Comparison of ENCODE assay signal across 10 mouse cellular contexts in the genomic region with DNA sequence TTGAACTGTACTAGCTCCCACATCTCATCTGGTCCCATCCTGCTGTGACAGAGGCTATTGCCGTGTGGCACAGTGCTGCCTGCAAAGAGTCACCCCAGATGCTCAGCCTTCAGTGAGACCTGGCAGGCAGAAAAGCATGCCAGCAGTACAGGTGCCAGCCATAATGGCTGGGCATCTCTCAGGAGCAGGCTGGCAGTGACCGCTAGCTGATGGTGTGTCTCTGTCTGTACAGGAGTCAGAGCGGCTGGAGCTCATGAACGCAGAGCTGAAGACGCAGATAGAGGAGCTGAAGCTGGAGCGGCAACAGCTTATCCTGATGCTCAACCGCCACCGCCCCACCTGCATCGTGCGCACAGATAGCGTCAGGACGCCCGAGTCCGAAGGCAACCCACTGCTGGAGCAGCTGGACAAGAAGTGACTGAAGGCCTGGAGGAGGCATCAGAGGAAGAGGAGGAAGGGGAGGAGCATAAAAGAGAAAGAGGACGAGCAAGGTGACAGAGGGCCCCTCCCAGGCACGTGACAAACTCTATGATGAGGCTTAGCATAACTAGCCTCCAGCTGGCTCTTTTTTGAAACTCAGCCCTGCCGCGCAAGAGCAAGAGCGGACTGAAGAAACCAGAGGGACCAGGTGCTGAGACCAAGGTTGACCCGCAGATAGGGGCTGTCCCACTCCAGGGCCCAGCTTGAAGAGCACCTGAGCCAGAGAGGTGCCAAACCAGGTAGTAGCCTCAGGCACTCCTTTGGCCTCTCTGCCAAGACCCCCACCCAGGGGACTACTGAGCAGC. TPM values are rescaled to one million over a fixed set of nuclear protein-coding genes. Genes with fewer than 3 reads are reported as not detected.
DNase-seq lines count a peak whose midpoint lies in the region; ATAC-seq lines count a peak whose summit lies in the region.
"Had no signal": no experiment of that assay in that cellular context is flagged by ENCODE, and none has a peak within 500 bp of the region (broad histone marks: within the 10 kb centered on the region; RNA-seq: fewer than 3 reads in every experiment).

No protein-coding gene starts in this region.

- no peaks in the 10 kb centered on the region for H3K9me3 ChIP-seq in forebrain, embryonic 10.5 days
- H3K9me3 ChIP-seq in forebrain, embryonic 12.5 days = no peaks in the 10 kb centered on the region
- H3K9me3 ChIP-seq: liver, embryonic 13.5 days; neural tube, embryonic 12.5 days had no signal

- DNase-seq in forebrain, embryonic 10.5 days (ENCODE audit: extremely low spot score, low spot score) = no peak
- peak; percentile 38 for DNase-seq in lung, postnatal 10 days
- DNase-seq in lung, postnatal 25 days (ENCODE audit: low spot score) = no peak
- DNase-seq in thymus, postnatal 14 days = peak; percentile 70
- DNase-seq in layer of hippocampus, adult 9-11 months = no peak
- DNase-seq in right cerebral cortex, adult 2 months (ENCODE audit: low spot score in 2 of 2) = no peak
- DNase-seq: liver, embryonic 13.5 days had no signal

- no peaks in the 10 kb centered on the region for H3K27me3 ChIP-seq in forebrain, embryonic 10.5 days (ENCODE audit: poor library complexity, severe bottlenecking)
- H3K27me3 ChIP-seq in forebrain, embryonic 12.5 days = no peaks in the 10 kb centered on the region
- H3K27me3 ChIP-seq: liver, embryonic 13.5 days; neural tube, embryonic 12.5 days had no signal

- no peak overlapping the region for H3K4me3 ChIP-seq in forebrain, embryonic 10.5 days
- H3K4me3 ChIP-seq in forebrain, embryonic 12.5 days (replicated peaks) = no peak overlapping the region
- H3K4me3 ChIP-seq: liver, embryonic 13.5 days; neural tube, embryonic 12.5 days had no signal

- H3K4me1 ChIP-seq in forebrain, embryonic 10.5 days = peaks cover 13% of the 10 kb centered on the region; the same call in 1 of the 2 replicates
- H3K4me1 ChIP-seq in forebrain, embryonic 12.5 days = peaks cover 6% of the 10 kb centered on the region; the same call in 1 of the 2 replicates

- no peak for ATAC-seq in forebrain, embryonic 12.5 days (ENCODE audit: low FRiP score)
- peak; percentile 57 for ATAC-seq in inflammation-experienced regulatory T-cells, adult 6 months

- 0 out of 2 replicates have a peak overlapping the region, but pooled peaks have one; percentile 20 for H3K27ac ChIP-seq in forebrain, embryonic 10.5 days
- H3K27ac ChIP-seq in forebrain, embryonic 12.5 days = no peak overlapping the region
- H3K27ac ChIP-seq: liver, embryonic 13.5 days; neural tube, embryonic 12.5 days had no signal

- WGBS in forebrain, embryonic 10.5 days = 78% methylated on average over 20 of the region's 20 CpGs
- 75% methylated on average over 20 of the region's 20 CpGs for WGBS in forebrain, embryonic 12.5 days

- H3K36me3 ChIP-seq in forebrain, embryonic 10.5 days (replicated peaks) = no peaks in the 10 kb centered on the region
- H3K36me3 ChIP-seq in forebrain, embryonic 12.5 days (replicated peaks) = no peaks in the 10 kb centered on the region; the same call in 1 of the 2 replicates
- H3K36me3 ChIP-seq: liver, embryonic 13.5 days had no signal

- no peak overlapping the region for H3K4me2 ChIP-seq in forebrain, embryonic 12.5 days
- H3K4me2 ChIP-seq: liver, embryonic 13.5 days; neural tube, embryonic 12.5 days had no signal

- H3K9ac ChIP-seq in forebrain, embryonic 12.5 days = no peak overlapping the region
- H3K9ac ChIP-seq: liver, embryonic 13.5 days; neural tube, embryonic 12.5 days had no signal

RNA-seq across cellular contexts. Expression of a gene that starts 39.9 kb away (rescaled TPM):
- polyA plus RNA-seq in forebrain, embryonic 10.5 days (2016; fragmentation: Nextera tagmentation; extraction: Ambion mirVana) = 0.12 and 0.15 TPM in 2 replicates
- 0.47 and 0.56 TPM in 2 replicates for polyA plus RNA-seq in forebrain, embryonic 12.5 days (2016; fragmentation: Nextera tagmentation; extraction: Ambion mirVana)
- under 1 TPM; 0.37 to 0.59 (median 0.58) TPM for polyA plus RNA-seq in inflammation-experienced regulatory T-cells, adult 6 months (2017; shearing (Covaris generic))

RNA-seq across cellular contexts. Expression of a gene that starts 47.7 kb away (rescaled TPM):
- polyA plus RNA-seq in forebrain, embryonic 10.5 days (2016; fragmentation: Nextera tagmentation; extraction: Ambion mirVana) = 1.3 and 1.5 TPM in 2 replicates
- 0.56 and 1.5 TPM in 2 replicates for polyA plus RNA-seq in forebrain, embryonic 12.5 days (2016; fragmentation: Nextera tagmentation; extraction: Ambion mirVana)
- polyA plus RNA-seq in inflammation-experienced regulatory T-cells, adult 6 months (2017; shearing (Covaris generic)) = 100 to 1,000 TPM; 172 to 296 (median 268) TPM

Comparison
In these comparisons a context has a peak if more than half of its experiments do, and no peak if none do; other contexts are left out.
1. DNase-seq: peak in lung, postnatal 10 days (single experiment) and thymus, postnatal 14 days (single experiment); none in forebrain, embryonic 10.5 days (single experiment), lung, postnatal 25 days (single experiment), layer of hippocampus, adult 9-11 months (single experiment) and right cerebral cortex, adult 2 months (0 of 2).
2. RNA of a gene that starts 47.7 kb away (polyA plus RNA-seq): 172 to 296 TPM in inflammation-experienced regulatory T-cells, adult 6 months; 1.3 to 1.5 TPM in forebrain, embryonic 10.5 days and 0.56 to 1.5 TPM in forebrain, embryonic 12.5 days; every median in the first group is over 10 times any median in the second.